In the genomic region with DNA sequence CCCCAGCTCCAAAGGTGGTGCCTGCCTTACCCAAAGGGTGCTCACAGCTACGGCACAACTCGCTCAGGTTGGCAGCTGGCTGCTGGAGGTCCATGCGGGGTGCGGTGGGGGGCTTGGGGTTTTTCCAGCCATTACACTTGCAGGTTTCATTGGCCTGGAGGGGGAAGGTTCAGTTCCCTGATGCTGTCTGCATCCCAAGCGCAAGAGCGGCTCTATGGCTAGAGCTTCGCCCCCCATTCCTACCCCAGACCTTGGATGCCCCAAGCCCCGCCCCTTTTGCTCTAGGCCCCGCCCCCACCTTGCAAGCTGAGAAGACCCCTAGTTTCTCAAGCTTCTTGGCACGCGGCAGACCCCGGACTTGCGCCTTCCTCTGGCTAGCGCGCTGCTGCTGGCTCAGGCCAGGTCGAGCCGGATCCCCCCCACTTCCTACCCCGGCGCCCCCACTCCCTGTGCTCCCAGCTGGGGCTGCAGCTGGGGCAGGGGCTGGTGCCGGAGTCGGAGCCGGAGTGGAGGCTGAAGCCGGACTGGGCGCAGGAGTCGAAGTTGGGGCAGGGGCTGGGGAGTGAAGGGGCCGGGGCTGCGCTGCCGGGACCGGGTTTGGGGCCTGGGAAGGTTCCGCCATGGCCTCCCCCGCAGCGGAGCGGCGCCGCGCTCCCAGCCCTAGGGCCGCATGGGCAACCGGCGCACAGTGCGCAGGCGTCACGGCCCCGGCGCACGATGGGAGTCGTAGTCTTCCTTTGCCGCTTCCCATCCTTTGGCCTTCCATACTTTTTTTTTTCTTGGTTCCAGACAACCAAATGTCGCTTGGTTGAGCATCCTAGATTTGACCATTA, we compare ENCODE assay signal across 8 mouse cellular contexts. TPM values are rescaled to one million over a fixed set of nuclear protein-coding genes. Genes with fewer than 3 reads are reported as not detected.
DNase-seq lines count a peak whose midpoint lies in the region; ATAC-seq lines count a peak whose summit lies in the region.

A gene (minus strand): TSS at position 683 of the 833 bp plus-strand sequence.

- peak within 1 kb of the TSS; percentile 93 for H3K4me3 ChIP-seq in hindbrain, embryonic 14.5 days (replicated peaks; ENCODE audit: low read length)
- peak within 1 kb of the TSS; percentile 33 for H3K4me3 ChIP-seq in macrophage (ENCODE audit: inconsistent target)

- H3K27me3 ChIP-seq in hindbrain, embryonic 14.5 days (ENCODE audit: control insufficient read depth, insufficient read depth, low read length): no peaks in the 10 kb centered on the region

- peaks cover 54% of the 10 kb centered on the region for H3K36me3 ChIP-seq in hindbrain, embryonic 14.5 days (replicated peaks; ENCODE audit: control insufficient read depth, insufficient read depth)
- peaks cover 50% of the 10 kb centered on the region for H3K36me3 ChIP-seq in macrophage (ENCODE audit: inconsistent target)

- no peaks in the 10 kb centered on the region for H3K9me3 ChIP-seq in hindbrain, embryonic 14.5 days (ENCODE audit: control insufficient read depth, low read length)

- H3K9ac ChIP-seq in hindbrain, embryonic 14.5 days: peak within 1 kb of the TSS; percentile 92

- H3K4me2 ChIP-seq in hindbrain, embryonic 14.5 days (replicated peaks): peak within 1 kb of the TSS; percentile 86

- WGBS in hindbrain, embryonic 14.5 days: 2% methylated on average over 47 of the region's 48 CpGs
- 2% methylated on average over 44 of the region's 48 CpGs for WGBS in macrophage (ENCODE audit: missing documents)

- peaks cover 22% of the 10 kb centered on the region for H3K79me2 ChIP-seq in macrophage (ENCODE audit: inconsistent target)

- peak; percentile 79 for DNase-seq in WW6 (ENCODE audit: low read depth, low spot score)
- peak; percentile 90 to 92 for DNase-seq in cerebellum, postnatal 14 days
- peak; percentile 80 to 88 for DNase-seq in frontal cortex, postnatal 36 days (ENCODE audit: low spot score in 2 of 2)
- peak; percentile 90 for DNase-seq in hindbrain, embryonic 14.5 days (ENCODE audit: low spot score)
- peak; percentile 81 to 90 for DNase-seq in left cerebral cortex, adult 18-20 months (ENCODE audit: low spot score in 2 of 2)
- peak; percentile 87 for DNase-seq in right cerebral cortex, postnatal 14 days

- H3K4me1 ChIP-seq in hindbrain, embryonic 14.5 days (replicated peaks; ENCODE audit: control insufficient read depth, insufficient read depth, low read length): peaks cover 13% of the 10 kb centered on the region

- H3K27ac ChIP-seq in hindbrain, embryonic 14.5 days: peak within 1 kb of the TSS; percentile 80
- peak within 1 kb of the TSS; percentile 81 for H3K27ac ChIP-seq in macrophage

- peak; percentile 84 for ATAC-seq in hindbrain, embryonic 14.5 days (ENCODE audit: low FRiP score)
- ATAC-seq in monocyte, adult 5-6 weeks (replicated peaks; ENCODE audit: insufficient number of reproducible peaks, low FRiP score, low TSS enrichment, poor library complexity, severe bottlenecking): no peak

RNA-seq across cellular contexts. Expression of the gene that starts here (rescaled TPM):
- 57.8 and 64.1 TPM in 2 replicates for polyA plus RNA-seq in hindbrain, embryonic 14.5 days (2014; fragmentation: Nextera tagmentation; extraction: Ambion mirVana)
- total RNA-seq in left cerebral cortex, adult 18-20 months (2021): 10 to 100 TPM; 63.2 to 63.3 TPM
- 10 to 100 TPM; 35.6 to 91.5 (median 59.1) TPM for total RNA-seq in macrophage (2018; cell fraction: chromatin; rRNA removed)
- total RNA-seq in macrophage (2018; cell fraction: cytosol; rRNA removed): 10 to 100 TPM; 11.8 to 23.7 (median 19.2) TPM
- 10 to 100 TPM; 16.9 to 85.9 (median 40.5) TPM for total RNA-seq in macrophage (2018; cell fraction: nucleus; rRNA removed)
- polyA plus RNA-seq in macrophage (2018): 22.4 to 41.0 TPM (median 23.3 TPM) in 3 replicates
- total RNA-seq in monocyte, adult 5-6 weeks (2017): 6.1 to 9.9 TPM (median 7.1 TPM) in 3 replicates
